Mouse (Mus musculus) erythroblast, adult 5-6 weeks (primary cell): ENCODE data around the gene Mcrs1. TPM values are rescaled to one million over a fixed set of nuclear protein-coding genes. Genes with fewer than 3 reads are reported as not detected.

Source experiments
- ATAC-seq: replicated peaks from 2 replicates; pipeline ENCODE4 v1.8.0; 2016; ENCODE audit warnings: moderate number of reproducible peaks, mild to moderate bottlenecking, moderate TSS enrichment, inconsistent platforms; ENCODE audit not compliant: poor library complexity, low FRiP score, severe bottlenecking
- total RNA-seq, 2 experiments: library from RNA; stranded (forward) in 1 of 2; stranded (reverse) in 1 of 2; fragments of 150-400 nt in 1 of 2; fragments of 200-764, 138-1000 nt in 1 of 2; gene quantifications; 2 replicates each; pipeline versions ENCODE4 v1.2.3 to v1.2.4; 2015 to 2017; ENCODE audit warnings: low replicate concordance in 2 of 2

The Mcrs1 gene
- total RNA-seq, 2 experiments from 2014 or later, result 14.2 to 20.0 TPM

DNA sequence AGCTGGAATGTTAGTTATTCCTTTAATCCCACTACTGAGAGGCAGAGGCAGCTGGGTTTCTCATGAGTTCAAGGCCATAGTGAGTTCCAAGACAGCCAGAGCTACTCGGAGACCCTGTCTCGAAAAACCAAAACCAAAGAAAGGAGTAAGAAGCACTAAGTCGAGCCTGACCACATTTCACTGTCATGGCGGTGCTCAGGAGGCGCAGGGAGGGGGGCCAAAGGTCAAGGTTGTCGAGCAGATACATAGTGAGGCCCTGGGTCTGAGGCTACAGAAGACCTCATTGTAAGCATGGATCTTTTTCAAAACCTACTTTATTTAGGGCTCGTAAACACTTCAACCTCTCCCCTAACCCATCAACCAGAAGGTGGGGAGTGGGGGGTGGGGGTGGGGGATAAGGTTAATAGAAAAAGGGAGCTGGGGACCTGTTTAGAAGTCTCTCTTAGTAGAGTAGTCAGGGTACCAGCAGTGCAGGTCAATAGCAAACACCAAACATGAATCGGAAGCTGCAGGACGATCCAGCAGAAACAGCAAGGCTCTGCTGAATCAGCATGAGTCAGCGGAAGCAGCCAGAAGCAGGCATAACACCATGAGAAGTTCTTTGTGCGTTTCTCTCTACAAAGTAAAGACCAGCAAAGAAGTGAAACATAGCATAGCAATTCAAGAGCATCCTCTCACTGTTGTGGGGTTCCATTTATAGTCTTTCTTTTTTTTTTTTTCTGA lies 35.9 kb downstream of the Mcrs1 start:
- ATAC-seq, result no peak

DNA sequence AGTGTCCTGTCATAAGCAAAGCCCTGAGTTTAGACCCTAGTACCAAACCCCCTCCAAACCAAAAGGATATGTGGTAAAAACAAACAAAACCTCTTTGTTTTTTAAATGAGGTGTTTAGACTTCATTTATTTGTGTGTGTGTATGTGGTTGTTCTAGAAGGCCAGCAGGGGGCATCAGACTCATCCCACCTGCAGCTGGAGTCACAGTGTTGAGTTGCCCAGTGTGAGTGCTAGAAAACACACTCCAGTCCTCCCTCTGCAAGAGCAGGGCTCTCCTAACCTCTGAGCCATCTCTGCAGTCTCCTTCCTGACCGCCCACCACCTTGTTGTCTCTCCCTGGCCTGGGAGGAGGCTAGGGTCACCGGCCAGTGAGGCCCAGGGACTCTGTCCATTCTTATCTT lies 36.8 kb downstream of the Mcrs1 start:
- no peak for ATAC-seq

DNA sequence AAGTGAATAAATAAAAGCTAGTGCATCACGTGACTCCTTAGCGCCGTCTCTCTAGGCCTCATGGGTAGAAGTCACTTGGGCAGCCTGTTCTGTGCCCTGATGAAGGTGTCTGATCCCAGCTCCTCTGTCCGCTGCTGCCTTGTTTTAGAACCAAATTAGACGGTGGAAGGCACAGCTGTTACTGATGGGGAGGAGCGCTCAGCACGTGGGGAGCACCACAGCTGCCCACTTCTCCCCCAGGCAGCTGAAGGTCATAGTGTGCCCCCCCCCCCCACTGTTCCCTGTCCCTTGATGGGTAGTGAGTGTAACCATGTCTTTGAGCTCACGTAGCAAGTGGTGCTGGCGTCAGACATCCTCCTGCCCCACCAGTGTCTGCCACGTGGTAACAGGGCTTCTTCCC lies 38.6 kb downstream of the Mcrs1 start:
- no peak for ATAC-seq

DNA sequence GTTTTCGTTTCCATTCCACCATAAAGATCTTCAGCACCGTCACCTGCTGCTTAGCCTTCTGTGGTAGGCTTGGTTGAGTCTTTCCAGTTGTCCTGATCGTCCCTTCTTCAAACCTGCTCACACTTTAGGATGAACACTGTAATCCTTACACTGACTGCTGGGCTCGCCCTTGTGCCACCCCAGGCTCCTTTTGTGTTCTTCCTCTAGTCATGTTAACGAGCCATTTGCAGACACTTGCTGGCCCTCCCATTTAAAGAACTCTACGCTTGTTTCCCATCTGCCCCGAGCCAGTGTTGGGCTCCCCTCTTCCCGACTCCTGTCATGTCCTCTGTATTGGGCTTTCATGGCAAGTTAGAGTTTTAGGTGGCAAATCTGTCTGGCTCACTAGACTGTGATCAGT lies 45.8 kb downstream of the Mcrs1 start:
- ATAC-seq, result no peak

DNA sequence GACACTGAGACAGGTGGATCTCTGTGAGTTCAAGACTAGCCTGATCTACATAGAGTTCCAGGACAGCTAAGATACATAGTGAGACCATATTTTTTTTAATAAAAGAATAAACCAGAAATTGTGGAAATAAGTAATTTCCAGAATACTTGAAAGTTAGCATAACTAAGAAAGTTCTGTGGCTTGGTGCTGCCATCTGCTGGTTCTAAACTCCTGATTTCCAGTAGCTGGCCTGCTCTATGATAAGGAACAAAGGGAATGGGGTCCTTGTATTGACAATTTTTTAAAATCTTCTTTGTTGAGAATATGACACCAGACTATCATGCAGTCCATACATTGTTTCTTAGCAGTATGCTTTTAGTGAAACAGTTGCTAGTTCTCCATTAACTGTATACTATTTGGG lies 53.0 kb downstream of the Mcrs1 start:
- ATAC-seq, result no peak

DNA sequence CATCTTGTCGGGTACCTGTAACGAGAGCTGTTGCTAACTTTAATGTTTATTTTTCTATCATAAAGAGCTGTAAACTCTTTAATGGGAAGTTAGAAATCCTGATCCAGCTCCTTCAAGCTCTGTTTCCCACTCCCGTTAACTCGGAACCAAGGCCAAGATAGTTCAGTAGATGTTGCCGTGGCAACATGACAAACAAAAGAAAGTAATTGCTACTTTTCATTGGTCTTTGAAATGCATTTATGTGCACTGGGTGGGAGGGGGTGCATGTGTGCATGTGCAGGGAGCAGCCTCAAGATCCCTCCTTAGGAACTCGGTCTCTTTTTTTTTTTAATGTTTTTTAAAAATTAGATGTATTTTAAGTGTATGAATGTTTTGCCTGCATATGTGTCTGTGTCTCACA lies 56.7 kb downstream of the Mcrs1 start:
- no peak for ATAC-seq

DNA sequence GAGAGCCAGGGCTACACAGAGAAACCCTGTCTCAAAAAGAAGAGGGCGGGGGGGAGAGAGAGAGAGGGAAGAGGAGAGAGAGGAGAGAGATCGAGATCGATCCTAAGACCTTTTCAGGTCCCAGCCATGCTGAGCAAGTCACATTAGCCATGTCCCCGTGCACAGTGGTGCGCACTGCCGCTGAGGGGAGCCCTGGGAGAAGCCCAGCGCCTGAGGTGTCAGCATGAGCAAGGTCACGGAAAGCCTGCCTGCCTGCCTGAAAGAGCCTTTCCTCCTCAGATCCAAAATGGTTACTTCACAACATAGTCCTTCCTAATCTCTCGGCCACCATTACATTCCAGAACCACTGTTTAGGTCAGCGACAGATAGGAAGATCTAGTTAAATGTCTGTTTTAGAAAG lies 57.4 kb downstream of the Mcrs1 start:
- no peak for ATAC-seq

Other genes with a start within 250 kb of the Mcrs1 start
- gene Tuba1c, start 222.1 kb downstream of the Mcrs1 start, total RNA-seq (2015; ENCODE audit: low replicate concordance), result 73.8 and 96.1 TPM in 2 replicates
- gene Tuba1c, start 222.1 kb downstream of the Mcrs1 start, total RNA-seq (2017; ENCODE audit: low replicate concordance), result 36.4 and 46.4 TPM in 2 replicates
- gene Prph, start 196.8 kb downstream of the Mcrs1 start, total RNA-seq (2015; ENCODE audit: low replicate concordance), result not detected in 2 replicates
- gene Prph, start 196.8 kb downstream of the Mcrs1 start, total RNA-seq (2017; ENCODE audit: low replicate concordance), result not detected in 2 replicates
- gene Troap, start 177.4 kb downstream of the Mcrs1 start, total RNA-seq (2015; ENCODE audit: low replicate concordance), result 11.9 and 21.7 TPM in 2 replicates
- 20.4 and 28.1 TPM in 2 replicates for gene Troap, start 177.4 kb downstream of the Mcrs1 start, total RNA-seq (2017; ENCODE audit: low replicate concordance)
- gene C1ql4, start 164.1 kb downstream of the Mcrs1 start, total RNA-seq (2015; ENCODE audit: low replicate concordance), result not detected in 2 replicates
- gene C1ql4, start 164.1 kb downstream of the Mcrs1 start, total RNA-seq (2017; ENCODE audit: low replicate concordance), result not detected in 2 replicates
- gene Dnajc22, start 158.8 kb downstream of the Mcrs1 start, total RNA-seq (2015; ENCODE audit: low replicate concordance), result not detected in 2 replicates
- not detected in 2 replicates for gene Dnajc22, start 158.8 kb downstream of the Mcrs1 start, total RNA-seq (2017; ENCODE audit: low replicate concordance)
- not detected in 2 replicates for gene Spats2, start 126.0 kb downstream of the Mcrs1 start, total RNA-seq (2015; ENCODE audit: low replicate concordance)
- gene Spats2, start 126.0 kb downstream of the Mcrs1 start, total RNA-seq (2017; ENCODE audit: low replicate concordance), result 2.6 TPM in 1 of 2 replicates, not detected in the other
- not detected in 2 replicates for gene Kcnh3, start 27.1 kb downstream of the Mcrs1 start, total RNA-seq (2015; ENCODE audit: low replicate concordance)
- not detected in 2 replicates for gene Kcnh3, start 27.1 kb downstream of the Mcrs1 start, total RNA-seq (2017; ENCODE audit: low replicate concordance)
- 2.3 TPM in 1 of 2 replicates, not detected in the other for gene Prpf40b, start 43.1 kb upstream of the Mcrs1 start, total RNA-seq (2015; ENCODE audit: low replicate concordance)
- 1.4 and 2.0 TPM in 2 replicates for gene Prpf40b, start 43.1 kb upstream of the Mcrs1 start, total RNA-seq (2017; ENCODE audit: low replicate concordance)
- gene Fam186b, start 43.9 kb upstream of the Mcrs1 start, total RNA-seq (2015; ENCODE audit: low replicate concordance), result 0.63 TPM in 1 of 2 replicates, not detected in the other
- gene Fam186b, start 43.9 kb upstream of the Mcrs1 start, total RNA-seq (2017; ENCODE audit: low replicate concordance), result not detected in 2 replicates
- 1.2 and 3.6 TPM in 2 replicates for gene Fmnl3, start 118.5 kb upstream of the Mcrs1 start, total RNA-seq (2015; ENCODE audit: low replicate concordance)
- gene Fmnl3, start 118.5 kb upstream of the Mcrs1 start, total RNA-seq (2017; ENCODE audit: low replicate concordance), result 3.7 and 4.5 TPM in 2 replicates
- gene Tmbim6, start 140.9 kb upstream of the Mcrs1 start, total RNA-seq (2015; ENCODE audit: low replicate concordance), result 275 and 339 TPM in 2 replicates
- 204 and 239 TPM in 2 replicates for gene Tmbim6, start 140.9 kb upstream of the Mcrs1 start, total RNA-seq (2017; ENCODE audit: low replicate concordance)
- gene Nckap5l, start 205.8 kb upstream of the Mcrs1 start, total RNA-seq (2015; ENCODE audit: low replicate concordance), result 1.5 TPM in 1 of 2 replicates, not detected in the other
- gene Nckap5l, start 205.8 kb upstream of the Mcrs1 start, total RNA-seq (2017; ENCODE audit: low replicate concordance), result not detected in 2 replicates
- gene Bcdin3d, start 222.8 kb upstream of the Mcrs1 start, total RNA-seq (2015; ENCODE audit: low replicate concordance), result not detected in 2 replicates
- gene Bcdin3d, start 222.8 kb upstream of the Mcrs1 start, total RNA-seq (2017; ENCODE audit: low replicate concordance), result 0.98 and 2.1 TPM in 2 replicates